Mouse (Mus musculus): ENCODE measurements around the gene D930020B18Rik. TPM values are rescaled to one million over a fixed set of nuclear protein-coding genes. Genes with fewer than 3 reads are reported as not detected.

D930020B18Rik gene
- total and polyA plus RNA-seq, 2 experiments from 2014 or later: not detected

DNA sequence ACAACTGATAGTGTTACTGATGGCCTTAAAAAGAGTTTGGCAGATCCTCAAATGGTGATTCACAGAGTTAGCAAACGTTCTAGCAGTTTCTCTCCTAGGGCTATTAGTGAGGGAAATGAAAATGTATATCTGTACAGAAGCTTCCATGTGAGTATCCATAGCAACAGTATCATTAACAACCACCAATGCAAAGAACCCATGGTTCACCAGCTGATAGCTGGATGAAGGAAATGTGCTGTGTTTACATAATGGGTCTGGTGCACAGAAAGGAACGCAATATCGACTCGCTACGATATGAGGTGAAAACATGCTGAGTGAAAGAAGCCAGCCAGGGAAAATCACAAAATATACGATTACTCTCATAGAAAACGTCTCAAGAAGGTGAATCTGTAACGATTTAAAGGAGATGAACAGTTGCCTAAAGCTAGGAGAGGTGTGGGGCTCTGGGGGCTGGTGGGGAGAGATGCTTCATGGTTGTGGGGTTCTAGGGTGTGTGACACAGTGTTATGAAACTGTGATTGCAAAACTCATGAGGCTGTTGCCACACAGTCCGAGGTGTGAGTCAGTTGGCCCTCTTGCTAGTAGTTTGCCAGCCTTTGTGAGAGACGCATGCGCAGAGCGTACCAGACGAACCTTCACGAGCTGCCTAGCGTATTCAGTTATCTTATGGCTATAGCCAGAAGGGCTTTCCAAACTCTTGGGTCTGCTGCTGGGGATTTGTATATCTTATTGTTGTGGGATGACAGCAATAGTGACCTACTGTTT, 64.2 kb downstream of the D930020B18Rik start:
- H3K4me2 ChIP-seq (ENCODE audit: low read depth, low read length): no peak overlapping the region
- no peak overlapping the region for H3K4me3 ChIP-seq (ENCODE audit: low read depth, low read length)
- H3K9me3 ChIP-seq (replicated peaks; ENCODE audit: control insufficient read depth, low read length): no peaks in the 10 kb centered on the region
- DNase-seq (ENCODE audit: low spot score): no peak
- no peaks in the 10 kb centered on the region for H3K27me3 ChIP-seq (ENCODE audit: control insufficient read depth, insufficient read depth, low read length)
- ATAC-seq (ENCODE audit: insufficient read depth, low read depth): no peak
- TF ChIP-seq CTCF (IDR thresholded peaks at IDR 0.05; ENCODE audit: low read depth): no peak
- TF ChIP-seq EP300 (IDR thresholded peaks at IDR 0.05; ENCODE audit: low read depth): no peak
- H3K9ac ChIP-seq (replicated peaks; ENCODE audit: low read depth, low read length): no peak overlapping the region
- 76% methylated on average over 15 of the region's 15 CpGs for WGBS
- no peaks in the 10 kb centered on the region for H3K4me1 ChIP-seq (ENCODE audit: control insufficient read depth, insufficient read depth)
- no peak overlapping the region for H3K27ac ChIP-seq (ENCODE audit: low read depth)
- no peaks in the 10 kb centered on the region for H3K36me3 ChIP-seq (replicated peaks; ENCODE audit: control insufficient read depth, insufficient read depth, low read length)

DNA sequence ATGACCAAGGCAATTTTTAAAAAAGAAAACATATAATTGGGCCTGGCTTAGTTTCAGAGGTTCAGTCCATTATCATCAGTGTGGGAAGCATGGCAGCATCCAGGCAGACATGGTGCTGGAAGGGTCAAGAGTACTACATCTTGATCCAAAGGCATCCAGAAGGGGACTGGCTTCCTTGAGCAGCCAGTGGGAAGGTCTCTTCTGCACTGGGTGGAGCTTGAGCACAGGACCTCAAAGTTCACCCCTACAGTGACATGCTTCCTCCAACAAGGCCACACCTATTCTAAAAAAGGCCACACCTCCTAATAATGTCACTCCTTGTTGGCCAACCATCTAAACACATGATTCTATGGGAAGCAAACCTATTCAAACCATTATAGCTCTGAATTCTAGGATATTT, 75.5 kb downstream of the D930020B18Rik start:
- no peak for ATAC-seq (ENCODE audit: insufficient read depth, low read depth)

GRCm38 (mm10) chr10:121718896-121719585, 77.7 kb downstream of the D930020B18Rik start:
- no peak for TF ChIP-seq CTCF (IDR thresholded peaks at IDR 0.05; ENCODE audit: low read depth)
- no peak for TF ChIP-seq EP300 (IDR thresholded peaks at IDR 0.05; ENCODE audit: low read depth)
- Histone ChIP-seq H3K27me3 (ENCODE audit: control insufficient read depth, insufficient read depth, low read length) (no peaks in the 10 kb centered on the region), H3K9me3 (replicated peaks; ENCODE audit: control insufficient read depth, low read length) (peaks cover 5% of the 10 kb centered on the region; the same call in 1 of the 2 replicates), H3K36me3 (replicated peaks; ENCODE audit: control insufficient read depth, insufficient read depth, low read length) (no peaks in the 10 kb centered on the region), H3K4me3 (ENCODE audit: low read depth, low read length) (no peak overlapping the region), H3K4me1 (ENCODE audit: control insufficient read depth, insufficient read depth) (no peaks in the 10 kb centered on the region), H3K27ac (ENCODE audit: low read depth) (no peak overlapping the region), H3K4me2 (ENCODE audit: low read depth, low read length) (no peak overlapping the region), H3K9ac (replicated peaks; ENCODE audit: low read depth, low read length) (no peak overlapping the region)
- WGBS: 94% methylated on average over 18 of the region's 18 CpGs
- no peak for ATAC-seq (ENCODE audit: insufficient read depth, low read depth)
- no peak for DNase-seq (ENCODE audit: low spot score)

More for the DNA sequence above, 75.5 kb downstream of the D930020B18Rik start:
- H3K9me3 ChIP-seq (replicated peaks; ENCODE audit: control insufficient read depth, low read length): peaks cover 5% of the 10 kb centered on the region; the same call in 1 of the 2 replicates
- H3K9ac ChIP-seq (replicated peaks; ENCODE audit: low read depth, low read length): no peak overlapping the region
- H3K27me3 ChIP-seq (ENCODE audit: control insufficient read depth, insufficient read depth, low read length): no peaks in the 10 kb centered on the region
- DNase-seq (ENCODE audit: low spot score): no peak
- no peaks in the 10 kb centered on the region for H3K36me3 ChIP-seq (replicated peaks; ENCODE audit: control insufficient read depth, insufficient read depth, low read length)
- no peak overlapping the region for H3K4me3 ChIP-seq (ENCODE audit: low read depth, low read length)
- H3K4me1 ChIP-seq (ENCODE audit: control insufficient read depth, insufficient read depth): no peaks in the 10 kb centered on the region
- no peak overlapping the region for H3K4me2 ChIP-seq (ENCODE audit: low read depth, low read length)
- TF ChIP-seq EP300 (IDR thresholded peaks at IDR 0.05; ENCODE audit: low read depth) (no peak), CTCF (IDR thresholded peaks at IDR 0.05; ENCODE audit: low read depth) (no peak)
- H3K27ac ChIP-seq (ENCODE audit: low read depth): no peak overlapping the region

GRCm38 (mm10) chr10:121720701-121721100, 79.3 kb downstream of the D930020B18Rik start:
- ATAC-seq (ENCODE audit: insufficient read depth, low read depth): no peak
- H3K4me2 ChIP-seq (ENCODE audit: low read depth, low read length): no peak overlapping the region
- H3K9me3 ChIP-seq (replicated peaks; ENCODE audit: control insufficient read depth, low read length): peaks cover 5% of the 10 kb centered on the region; the same call in 1 of the 2 replicates
- H3K27me3 ChIP-seq (ENCODE audit: control insufficient read depth, insufficient read depth, low read length): no peaks in the 10 kb centered on the region
- H3K9ac ChIP-seq (replicated peaks; ENCODE audit: low read depth, low read length): no peak overlapping the region
- H3K4me3 ChIP-seq (ENCODE audit: low read depth, low read length): no peak overlapping the region
- 90% methylated on average over 13 of the region's 13 CpGs for WGBS
- no peaks in the 10 kb centered on the region for H3K4me1 ChIP-seq (ENCODE audit: control insufficient read depth, insufficient read depth)
- H3K36me3 ChIP-seq (replicated peaks; ENCODE audit: control insufficient read depth, insufficient read depth, low read length): no peaks in the 10 kb centered on the region
- no peak overlapping the region for H3K27ac ChIP-seq (ENCODE audit: low read depth)
- TF ChIP-seq CTCF (IDR thresholded peaks at IDR 0.05; ENCODE audit: low read depth) (no peak), EP300 (IDR thresholded peaks at IDR 0.05; ENCODE audit: low read depth) (no peak)
- no peak for DNase-seq (ENCODE audit: low spot score)

GRCm38 (mm10) chr10:121726505-121726904, 85.1 kb downstream of the D930020B18Rik start:
- ATAC-seq (ENCODE audit: insufficient read depth, low read depth) (no peak), DNase-seq (ENCODE audit: low spot score) (no peak)
- Histone ChIP-seq H3K4me3 (ENCODE audit: low read depth, low read length) (no peak overlapping the region), H3K4me2 (ENCODE audit: low read depth, low read length) (no peak overlapping the region), H3K4me1 (ENCODE audit: control insufficient read depth, insufficient read depth) (no peaks in the 10 kb centered on the region), H3K9ac (replicated peaks; ENCODE audit: low read depth, low read length) (no peak overlapping the region), H3K9me3 (replicated peaks; ENCODE audit: control insufficient read depth, low read length) (no peaks in the 10 kb centered on the region), H3K27me3 (ENCODE audit: control insufficient read depth, insufficient read depth, low read length) (no peaks in the 10 kb centered on the region), H3K27ac (ENCODE audit: low read depth) (no peak overlapping the region), H3K36me3 (replicated peaks; ENCODE audit: control insufficient read depth, insufficient read depth, low read length) (no peaks in the 10 kb centered on the region)
- WGBS: 62% methylated on average over 4 of the region's 4 CpGs
- TF ChIP-seq CTCF (IDR thresholded peaks at IDR 0.05; ENCODE audit: low read depth): no peak
- TF ChIP-seq EP300 (IDR thresholded peaks at IDR 0.05; ENCODE audit: low read depth): no peak

Measured in heart, postnatal 0 days (tissue).